Mouse (Mus musculus): ENCODE measurements around the gene Cdk14.

DNA sequence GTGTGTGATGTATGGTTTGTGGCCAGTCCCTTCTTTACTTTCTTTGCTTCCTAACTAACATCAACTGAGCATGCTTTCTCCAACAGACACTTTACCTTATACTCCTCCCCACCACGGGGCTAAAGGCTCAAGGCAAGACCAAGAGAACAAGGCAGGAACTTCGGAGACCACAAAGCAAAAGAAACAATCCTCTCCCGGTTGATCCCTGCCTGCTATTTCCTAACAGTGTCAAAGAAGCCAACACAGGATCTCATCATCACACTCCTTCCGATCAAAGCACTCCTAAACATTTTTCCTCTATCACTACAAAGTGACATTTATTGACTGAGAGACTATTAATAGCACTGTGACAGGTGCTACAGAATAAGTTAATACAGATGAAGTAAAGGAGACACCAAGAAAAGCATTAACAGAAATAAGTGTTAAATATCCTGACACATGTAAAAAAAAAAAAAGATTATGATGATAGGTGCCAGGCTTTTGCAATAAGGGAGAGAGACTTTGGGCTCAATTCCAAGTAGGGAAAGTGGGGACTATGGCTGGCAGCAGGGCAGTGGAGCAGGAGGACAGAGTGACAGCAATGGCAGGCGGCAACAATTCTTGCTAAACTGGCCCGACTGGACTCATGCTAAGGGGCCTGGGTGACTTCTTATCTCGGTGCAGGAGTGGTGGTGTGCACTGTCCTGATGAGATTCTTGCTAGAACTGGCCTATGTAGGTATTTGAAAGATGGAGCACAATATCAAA lies 208.9 kb downstream of the Cdk14 start:
- TF ChIP-seq CTCF (conservative IDR thresholded peaks at IDR 0.05; ENCODE audit: insufficient read depth, insufficient read length, low read depth, low read length) (no peak), POLR2A (IDR thresholded peaks at IDR 0.05; ENCODE audit: low read depth, low read length) (no peak)

All from kidney, adult 2 months (tissue).